Mouse (Mus musculus): ENCODE data around the gene Ccdc85c.

DNA sequence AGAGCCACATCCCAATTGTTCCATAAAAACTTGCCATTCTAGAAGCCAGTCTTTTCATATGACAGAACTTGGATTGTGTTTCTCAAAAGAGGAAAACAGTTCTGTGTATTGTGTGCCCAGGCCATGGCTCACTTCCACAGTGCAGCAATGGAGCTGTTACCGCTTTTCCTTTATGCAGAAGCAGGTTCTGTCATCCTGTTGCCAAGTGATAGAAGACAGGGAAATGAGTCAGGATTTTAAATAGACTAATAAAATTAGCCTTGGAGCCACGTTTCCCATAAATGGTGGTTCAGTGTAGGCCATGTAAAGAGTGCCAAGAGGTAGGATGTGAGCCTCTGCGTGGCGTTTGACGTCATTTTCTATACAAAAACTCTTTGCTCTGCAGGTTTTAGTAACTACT, 81.3 kb downstream of the Ccdc85c start:
- TF ChIP-seq POLR2A (IDR thresholded peaks at IDR 0.05; ENCODE audit: insufficient read depth, low read depth, low read length), result no peak
- no peak for TF ChIP-seq CTCF (IDR thresholded peaks at IDR 0.05)
- no peak for TF ChIP-seq EP300 (IDR thresholded peaks at IDR 0.05; ENCODE audit: insufficient read depth, low read depth, low read length)

Measured in heart, adult 2 months (tissue).